Mouse (Mus musculus) liver, adult 2 months (tissue): Measurements from ENCODE around the gene Clps. TPM values are rescaled to one million over a fixed set of nuclear protein-coding genes. Genes with fewer than 3 reads are reported as not detected.

Experiments
- DNase-seq: peaks from one replicate; pipeline ENCODE4 v3.0.0-alpha.2; 2011; ENCODE audit warnings: low read depth, low spot score; ENCODE audit errors: extremely low read depth
- H3K27ac ChIP-seq: fragments of 200-500 bp; replicated peaks from 2 replicates; pipeline ENCODE4 v1.5.1; 2012; ENCODE audit warnings: low read depth, mild to moderate bottlenecking, control low read depth, inconsistent platforms, low read length; ENCODE audit not compliant: insufficient read depth
- H3K27me3 ChIP-seq: fragments of 200-500 bp; 2 replicates; pipeline ENCODE4 v1.6.1; 2012; ENCODE audit warnings: mild to moderate bottlenecking, moderate library complexity, low read length, inconsistent platforms; ENCODE audit not compliant: control insufficient read depth, insufficient read depth
- H3K36me3 ChIP-seq: fragments of 200-500 bp; 2 replicates; pipeline ENCODE4 v1.6.1; 2012; ENCODE audit warnings: low read length, inconsistent platforms; ENCODE audit not compliant: control insufficient read depth, insufficient read depth
- H3K4me1 ChIP-seq: fragments of 200-500 bp; 2 replicates; pipeline ENCODE4 v1.6.1; 2011; ENCODE audit warnings: low read length; ENCODE audit not compliant: control insufficient read depth, insufficient read depth
- H3K4me3 ChIP-seq: fragments of 200-500 bp; 2 replicates; pipeline ENCODE4 v1.5.1; 2011; ENCODE audit warnings: low read depth, mild to moderate bottlenecking, control low read depth, low read length, moderate library complexity; ENCODE audit not compliant: insufficient read depth
- H3K79me2 ChIP-seq: fragments of 200-500 bp; 2 replicates; pipeline ENCODE4 v1.6.1; 2012; ENCODE audit warnings: inconsistent platforms, mild to moderate bottlenecking, low read length, moderate library complexity; ENCODE audit not compliant: control insufficient read depth, insufficient read depth
- H3K9ac ChIP-seq: fragments of 200-500 bp; 2 replicates; pipeline ENCODE4 v1.6.1; 2012; ENCODE audit warnings: low read depth, mild to moderate bottlenecking, control low read depth, inconsistent platforms, low read length
- CTCF ChIP-seq: fragments of 200-500 bp; IDR thresholded peaks from 2 replicates; pipeline ENCODE4 v1.5.1; 2011; ENCODE audit warnings: low read depth, low read length, control low read depth
- POLR2A ChIP-seq: fragments of 200-500 bp; IDR thresholded peaks from 2 replicates; pipeline ENCODE4 v1.6.1; 2011; ENCODE audit warnings: low read length, control low read depth; ENCODE audit not compliant: insufficient read depth; ENCODE audit errors: extremely low read depth
- WGBS: fragments of 180-500 bp; shearing (Covaris S2); methylation state at CpG from one replicate; pipeline ENCODE4 v1.1.7; 2018; 5-methylcytosine and 5-hydroxymethylcytosine counted together
- polyA plus RNA-seq: library from polyadenylated mRNA; depleted of rRNA; stranded (reverse); fragments of >200 nt; gene quantifications from 2 replicates; pipeline ENCODE4 v1.2.3, GENCODE M21; 2012; rRNA removed
- total RNA-seq: library from RNA; depleted of rRNA; stranded (reverse); fragments of >200 nt; gene quantifications from 2 replicates; pipeline ENCODE4 v1.2.3, GENCODE M21; 2014; rRNA removed

Clps gene
- total RNA-seq: 9.5 and 70.1 TPM in 2 replicates
- polyA plus RNA-seq: 1.4 and 2.1 TPM in 2 replicates

GRCm38 (mm10) chr17:28560598-28560997 lies at the start of gene Clps:
Clps (minus strand) TSS chr17:28560766.
- Histone ChIP-seq H3K4me1 (0 out of 2 replicates have a peak, but pooled peaks cover 3% of the 10 kb centered on the region), H3K27ac (no peak within 1 kb of the TSS), H3K36me3 (no peaks in the 10 kb centered on the region), H3K79me2 (no peaks in the 10 kb centered on the region), H3K27me3 (no peaks in the 10 kb centered on the region), H3K9ac (no peak within 1 kb of the TSS), H3K4me3 (no peak within 1 kb of the TSS)
- DNase-seq: no peak
- TF ChIP-seq POLR2A: no peak
- no peak for TF ChIP-seq CTCF
- 81% methylated on average over 4 of the region's 4 CpGs for WGBS

GRCm38 (mm10) chr17:28609543-28609942 lies 49.0 kb upstream of the Clps start:
- TF ChIP-seq CTCF (no peak), POLR2A (no peak)
- H3K79me2 ChIP-seq: peaks cover 6% of the 10 kb centered on the region; the same call in 1 of the 2 replicates
- H3K4me1 ChIP-seq: no peaks in the 10 kb centered on the region; the same call in 1 of the 2 replicates
- WGBS: 41% methylated on average over 3 of the region's 3 CpGs
- H3K36me3 ChIP-seq: peaks cover 24% of the 10 kb centered on the region
- no peaks in the 10 kb centered on the region for H3K27me3 ChIP-seq
- H3K9ac ChIP-seq: no peak overlapping the region
- DNase-seq: peak; percentile 25
- H3K27ac ChIP-seq: no peak overlapping the region
- H3K4me3 ChIP-seq: no peak overlapping the region

- no peak for DNase-seq
- WGBS: 92% methylated on average over 9 of the region's 9 CpGs
- Histone ChIP-seq H3K4me3 (no peak overlapping the region), H3K27me3 (no peaks in the 10 kb centered on the region), H3K36me3 (peaks cover 67% of the 10 kb centered on the region), H3K9ac (no peak overlapping the region), H3K79me2 (no peaks in the 10 kb centered on the region), H3K27ac (no peak overlapping the region), H3K4me1 (no peaks in the 10 kb centered on the region)
- TF ChIP-seq CTCF (no peak), POLR2A (no peak)
Observed at GRCm38 (mm10) chr17:28601557-28602250, 41.1 kb upstream of the Clps start.

GRCm38 (mm10) chr17:28600780-28601179 lies 40.2 kb upstream of the Clps start:
- no peak for TF ChIP-seq CTCF
- no peak for TF ChIP-seq POLR2A
- WGBS: 90% methylated on average over 5 of the region's 5 CpGs
- H3K36me3 ChIP-seq: peaks cover 62% of the 10 kb centered on the region
- no peak overlapping the region for H3K9ac ChIP-seq
- H3K27me3 ChIP-seq: no peaks in the 10 kb centered on the region
- no peaks in the 10 kb centered on the region for H3K4me1 ChIP-seq
- H3K79me2 ChIP-seq: no peaks in the 10 kb centered on the region
- no peak overlapping the region for H3K27ac ChIP-seq
- no peak for DNase-seq
- no peak overlapping the region for H3K4me3 ChIP-seq

GRCm38 (mm10) chr17:28593965-28594364 lies 33.4 kb upstream of the Clps start:
- Histone ChIP-seq H3K27me3 (no peaks in the 10 kb centered on the region), H3K27ac (no peak overlapping the region), H3K36me3 (peaks cover 31% of the 10 kb centered on the region), H3K79me2 (no peaks in the 10 kb centered on the region), H3K4me3 (no peak overlapping the region), H3K4me1 (peaks cover 2% of the 10 kb centered on the region; the same call in 1 of the 2 replicates), H3K9ac (no peak overlapping the region)
- no peak for DNase-seq
- TF ChIP-seq POLR2A (no peak), CTCF (no peak)
- WGBS: 90% methylated on average over 4 of the region's 4 CpGs

- DNase-seq: peak; percentile 43
- H3K27ac ChIP-seq: no peak overlapping the region
- H3K4me3 ChIP-seq: no peak overlapping the region; the same call in 1 of the 2 replicates
- H3K9ac ChIP-seq: no peak overlapping the region
- H3K36me3 ChIP-seq: peaks cover 32% of the 10 kb centered on the region
- H3K4me1 ChIP-seq: peaks cover 2% of the 10 kb centered on the region; the same call in 1 of the 2 replicates
- no peaks in the 10 kb centered on the region for H3K27me3 ChIP-seq
- WGBS: 17% methylated on average over 4 of the region's 4 CpGs
- no peak for TF ChIP-seq POLR2A
- TF ChIP-seq CTCF: peak; percentile 93
- no peaks in the 10 kb centered on the region for H3K79me2 ChIP-seq
Observed at GRCm38 (mm10) chr17:28592998-28593397, 32.4 kb upstream of the Clps start.
